Mouse (Mus musculus) testis, adult 2 months (tissue): ENCODE measurements around the gene Mcoln3. TPM values are rescaled to one million over a fixed set of nuclear protein-coding genes. Genes with fewer than 3 reads are reported as not detected.

Source experiments
- H3K27ac ChIP-seq: fragments of 200-500 bp; 2 replicates; pipeline ENCODE4 v1.5.1; 2012; ENCODE audit warnings: low read depth, low read length; ENCODE audit not compliant: control insufficient read depth, insufficient read depth
- H3K27me3 ChIP-seq: fragments of 200-500 bp; 2 replicates; pipeline ENCODE4 v1.6.1; 2012; ENCODE audit warnings: mild to moderate bottlenecking, low read length, moderate library complexity; ENCODE audit not compliant: control insufficient read depth, insufficient read depth
- H3K36me3 ChIP-seq: fragments of 200-500 bp; 2 replicates; pipeline ENCODE4 v1.6.1; 2012; ENCODE audit warnings: mild to moderate bottlenecking, low read length; ENCODE audit not compliant: control insufficient read depth, insufficient read depth
- H3K4me1 ChIP-seq: fragments of 200-500 bp; 2 replicates; pipeline ENCODE4 v1.6.1; 2012; ENCODE audit warnings: low read length; ENCODE audit not compliant: control insufficient read depth, insufficient read depth
- H3K4me3 ChIP-seq: fragments of 200-500 bp; 2 replicates; pipeline ENCODE4 v1.5.1; 2012; ENCODE audit warnings: low read depth, mild to moderate bottlenecking, low read length, moderate library complexity, mixed read lengths; ENCODE audit not compliant: control insufficient read depth
- CTCF ChIP-seq: fragments of 200-500 bp; IDR thresholded peaks from 2 replicates; pipeline ENCODE4 v1.5.1; 2012; ENCODE audit warnings: low read depth, mild to moderate bottlenecking, inconsistent platforms, low read length, moderate library complexity; ENCODE audit not compliant: control insufficient read depth, insufficient read depth, insufficient replicate concordance
- POLR2A ChIP-seq: fragments of 200-500 bp; IDR thresholded peaks from 2 replicates; pipeline ENCODE4 v1.6.1; 2012; ENCODE audit warnings: low read depth, mild to moderate bottlenecking, inconsistent platforms, low read length, moderate library complexity; ENCODE audit not compliant: control insufficient read depth
- polyA plus RNA-seq: library from polyadenylated mRNA; depleted of rRNA; stranded (reverse); fragments of >200 nt; gene quantifications from 2 replicates; pipeline ENCODE4 v1.2.3, GENCODE M21; 2012

The Mcoln3 gene
- polyA plus RNA-seq, 1 experiment: 0.11 TPM

GRCm38 (mm10) chr3:146134834-146135233 is 17.6 kb downstream of the Mcoln3 start:
- Histone ChIP-seq H3K4me1 (no peaks in the 10 kb centered on the region; the same call in 1 of the 2 replicates), H3K36me3 (no peaks in the 10 kb centered on the region), H3K27me3 (no peaks in the 10 kb centered on the region), H3K27ac (no peak overlapping the region), H3K4me3 (no peak overlapping the region)
- TF ChIP-seq POLR2A (no peak), CTCF (no peak)

GRCm38 (mm10) chr3:146135417-146135816 is 18.2 kb downstream of the Mcoln3 start:
- Histone ChIP-seq H3K36me3 (no peaks in the 10 kb centered on the region), H3K27me3 (no peaks in the 10 kb centered on the region), H3K27ac (no peak overlapping the region), H3K4me1 (no peaks in the 10 kb centered on the region; the same call in 1 of the 2 replicates), H3K4me3 (no peak overlapping the region)
- no peak for TF ChIP-seq CTCF
- no peak for TF ChIP-seq POLR2A

GRCm38 (mm10) chr3:146136422-146136821 is 19.2 kb downstream of the Mcoln3 start:
- Histone ChIP-seq H3K4me3 (no peak overlapping the region), H3K27me3 (no peaks in the 10 kb centered on the region), H3K27ac (no peak overlapping the region), H3K36me3 (no peaks in the 10 kb centered on the region), H3K4me1 (no peaks in the 10 kb centered on the region; the same call in 1 of the 2 replicates)
- TF ChIP-seq CTCF: no peak
- TF ChIP-seq POLR2A: no peak

GRCm38 (mm10) chr3:146140276-146140675 is 23.0 kb downstream of the Mcoln3 start:
- H3K4me1 ChIP-seq: no peaks in the 10 kb centered on the region; the same call in 1 of the 2 replicates
- no peaks in the 10 kb centered on the region for H3K36me3 ChIP-seq
- no peak for TF ChIP-seq POLR2A
- TF ChIP-seq CTCF: no peak
- no peak overlapping the region for H3K27ac ChIP-seq
- H3K27me3 ChIP-seq: no peaks in the 10 kb centered on the region
- H3K4me3 ChIP-seq: no peak overlapping the region

- TF ChIP-seq CTCF: no peak
- no peak for TF ChIP-seq POLR2A
- Histone ChIP-seq H3K4me1 (no peaks in the 10 kb centered on the region; the same call in 1 of the 2 replicates), H3K27me3 (no peaks in the 10 kb centered on the region), H3K4me3 (peak overlapping the region; percentile 37; the same call in 1 of the 2 replicates), H3K36me3 (no peaks in the 10 kb centered on the region), H3K27ac (no peak overlapping the region)
These were observed 25.3 kb downstream of the Mcoln3 start for GRCm38 (mm10) chr3:146142523-146142922.

GRCm38 (mm10) chr3:146145501-146145900 is 28.3 kb downstream of the Mcoln3 start:
- Histone ChIP-seq H3K27me3 (peaks cover 3% of the 10 kb centered on the region; the same call in 1 of the 2 replicates), H3K4me1 (peaks cover 7% of the 10 kb centered on the region), H3K36me3 (no peaks in the 10 kb centered on the region), H3K27ac (no peak overlapping the region), H3K4me3 (no peak overlapping the region)
- TF ChIP-seq POLR2A: no peak
- TF ChIP-seq CTCF: no peak

GRCm38 (mm10) chr3:146146131-146146530 is 28.9 kb downstream of the Mcoln3 start:
- Histone ChIP-seq H3K4me1 (peaks cover 9% of the 10 kb centered on the region), H3K27me3 (peaks cover 3% of the 10 kb centered on the region; the same call in 1 of the 2 replicates), H3K36me3 (no peaks in the 10 kb centered on the region), H3K27ac (no peak overlapping the region), H3K4me3 (no peak overlapping the region)
- TF ChIP-seq POLR2A: no peak
- TF ChIP-seq CTCF: no peak
